Mouse (Mus musculus) CD4-positive naive resting alpha-beta T cell, adult 76 days (primary cell): ENCODE data around the gene Fam162b. TPM values are rescaled to one million over a fixed set of nuclear protein-coding genes. Genes with fewer than 3 reads are reported as not detected.

ENCODE experiments used
- total RNA-seq: library from RNA; stranded (reverse); gene quantifications from one replicate; pipeline ENCODE4 v1.2.4, GENCODE M21; 2023

Gene Fam162b
- total RNA-seq: not detected

DNA sequence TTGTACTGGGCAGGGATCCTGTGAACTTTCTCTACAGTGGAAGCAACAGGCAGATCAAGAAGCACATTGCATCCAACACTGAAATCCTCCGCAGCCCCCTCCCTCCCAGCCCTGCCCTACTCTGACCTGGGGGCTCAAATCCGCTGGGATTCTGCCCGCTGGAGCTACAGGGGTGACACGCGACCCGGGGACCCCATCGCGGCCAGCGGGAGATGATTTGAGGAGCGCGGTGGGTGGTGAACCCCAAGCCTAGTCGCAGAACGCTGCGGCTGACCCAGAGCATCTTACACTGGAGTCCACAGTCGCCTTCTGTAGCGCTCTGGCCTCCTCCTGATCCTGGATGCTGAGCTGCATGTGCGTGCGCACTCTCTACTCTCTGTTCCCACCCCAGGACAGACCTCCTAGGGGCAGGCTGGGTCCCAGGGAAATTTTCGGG, at the start of gene Fam162b:
Fam162b (minus strand) TSS at position 379 of the 436 bp plus-strand sequence.

GRCm38 (mm10) chr10:51631411-51632136, 41.3 kb upstream of the Fam162b start, which contains the start of gene Gprc6a:
Gene Gprc6a (minus strand): TSS chr10:51631461.

Other genes with a start within 250 kb of the Fam162b start
- not detected for gene Gm49339, start 109.9 kb downstream of the Fam162b start, total RNA-seq
- 13.4 TPM for gene Lilr4b, start 109.9 kb downstream of the Fam162b start, total RNA-seq
- 19.4 TPM for gene Lilrb4a, start 99.6 kb downstream of the Fam162b start, total RNA-seq
- gene Gprc6a, start 40.9 kb upstream of the Fam162b start, total RNA-seq: not detected
- not detected for gene Rfx6, start 87.2 kb upstream of the Fam162b start, total RNA-seq